ENCODE assay signal across 19 mouse cellular contexts in the genomic region with DNA sequence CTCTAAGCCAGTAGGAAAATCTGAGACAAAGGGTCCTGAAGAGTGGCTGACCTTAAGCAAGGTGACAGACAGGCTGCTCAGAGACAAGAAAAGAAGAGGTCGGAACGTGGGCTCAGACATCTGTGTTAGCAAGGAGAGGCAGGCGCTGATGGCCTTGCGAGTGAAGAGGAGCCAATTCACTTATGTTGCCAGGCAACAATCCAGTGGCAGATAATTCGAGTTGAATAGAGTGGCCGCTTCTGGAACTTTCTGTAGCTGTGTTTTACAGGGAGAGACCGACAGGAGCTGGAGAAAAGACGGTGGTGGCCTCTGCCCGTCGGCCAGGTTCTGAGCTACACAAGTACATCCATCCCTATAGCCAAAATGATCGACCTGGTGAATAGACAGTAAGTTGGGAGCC. TPM values are rescaled to one million over a fixed set of nuclear protein-coding genes. Genes with fewer than 3 reads are reported as not detected.
DNase-seq lines count a peak whose midpoint lies in the region; ATAC-seq and TF ChIP-seq lines count a peak whose summit lies in the region.
"Had no signal": no experiment of that assay in that cellular context is flagged by ENCODE, and none has a peak within 500 bp of the region (broad histone marks: within the 10 kb centered on the region; RNA-seq: fewer than 3 reads in every experiment).

No protein-coding gene starts in this region.

- H3K9me3 ChIP-seq in heart, embryonic 10.5 days: no peaks in the 10 kb centered on the region
- H3K9me3 ChIP-seq in midbrain, embryonic 16.5 days (replicated peaks; ENCODE audit: control insufficient read depth, low read length, poor library complexity, severe bottlenecking): no peaks in the 10 kb centered on the region
- H3K9me3 ChIP-seq: embryonic facial prominence, embryonic 10.5 days had no signal

- WGBS in heart, embryonic 10.5 days: 43% methylated on average over 11 of the region's 11 CpGs
- WGBS in midbrain, embryonic 16.5 days: 45% methylated on average over 11 of the region's 11 CpGs

- H3K4me1 ChIP-seq in heart, embryonic 10.5 days: peaks cover 15% of the 10 kb centered on the region
- H3K4me1 ChIP-seq in midbrain, embryonic 16.5 days (ENCODE audit: control insufficient read depth, insufficient read depth, low read length): peaks cover 19% of the 10 kb centered on the region

- H3K27me3 ChIP-seq in heart, embryonic 10.5 days (ENCODE audit: insufficient read depth, poor library complexity, severe bottlenecking): peaks cover 6% of the 10 kb centered on the region; the same call in 1 of the 2 replicates
- no peaks in the 10 kb centered on the region for H3K27me3 ChIP-seq in midbrain, embryonic 16.5 days (ENCODE audit: control insufficient read depth, insufficient read depth, low read depth, low read length)

- no peak overlapping the region for H3K9ac ChIP-seq in midbrain, embryonic 16.5 days (ENCODE audit: low read depth, low read length)

- no peak for DNase-seq in heart, embryonic 10.5 days (ENCODE audit: low spot score)
- no peak for DNase-seq in heart, adult 9 months (ENCODE audit: low spot score in 2 of 2)
- DNase-seq in layer of hippocampus, adult 2 months (ENCODE audit: low spot score in 2 of 2): no peak
- no peak for DNase-seq in layer of hippocampus, postnatal 25 days (ENCODE audit: extremely low spot score in 1 of 2, low spot score in 1 of 2)
- DNase-seq in heart, postnatal 4 days: peak; percentile 37
- DNase-seq in kidney, postnatal 4 days: no peak
- DNase-seq: cerebellum, postnatal 14 days; kidney, adult 9 months; left cerebral cortex, postnatal 4 days; lung, adult 18-20 months; thymus, postnatal 36 days had no signal

- no peak for ATAC-seq in midbrain, embryonic 16.5 days

- TF ChIP-seq CTCF in layer of hippocampus, adult 2 months (conservative IDR thresholded peaks at IDR 0.05): no peak

- no peak overlapping the region for H3K4me2 ChIP-seq in midbrain, embryonic 16.5 days (ENCODE audit: low read length)

- H3K27ac ChIP-seq in heart, embryonic 10.5 days: peak overlapping the region; percentile 53
- peak overlapping the region; percentile 69; the same call in 1 of the 2 replicates for H3K27ac ChIP-seq in layer of hippocampus, adult 2 months
- peak overlapping the region; percentile 70 for H3K27ac ChIP-seq in midbrain, embryonic 16.5 days (ENCODE audit: low read length)
- H3K27ac ChIP-seq: embryonic facial prominence, embryonic 10.5 days had no signal

- peaks cover 4% of the 10 kb centered on the region for H3K36me3 ChIP-seq in heart, embryonic 10.5 days
- H3K36me3 ChIP-seq in midbrain, embryonic 16.5 days (ENCODE audit: control insufficient read depth, insufficient read depth, low read length): peaks cover 3% of the 10 kb centered on the region

- no peak overlapping the region for H3K4me3 ChIP-seq in heart, embryonic 10.5 days
- H3K4me3 ChIP-seq in layer of hippocampus, adult 2 months: no peak overlapping the region
- H3K4me3 ChIP-seq in midbrain, embryonic 16.5 days (ENCODE audit: low read depth, low read length): no peak overlapping the region
- H3K4me3 ChIP-seq: embryonic facial prominence, embryonic 10.5 days; erythroblast, embryonic 14.5 days had no signal

RNA-seq across cellular contexts. Expression of a gene that starts 6.9 kb away (rescaled TPM):
- polyA plus RNA-seq in heart, embryonic 10.5 days (2016; fragmentation: Nextera tagmentation; extraction: Ambion mirVana): not detected in 2 replicates
- total RNA-seq in layer of hippocampus, adult 2 months (2021): not detected
- total RNA-seq in layer of hippocampus, postnatal 25 days (2021): not detected
- total RNA-seq in heart, postnatal 4 days (2021): not detected
- polyA plus RNA-seq in midbrain, embryonic 16.5 days (2015; fragmentation: Nextera tagmentation; extraction: Ambion mirVana): 0.46 and 1.6 TPM in 2 replicates
- total RNA-seq: left cerebral cortex, postnatal 4 days; liver, adult 2 months had no signal
- polyA plus RNA-seq: gonadal fat pad, adult 2 months; large intestine, adult 2 months; liver, adult 2 months; testis, adult 2 months had no signal

RNA-seq across cellular contexts. Expression of a gene that starts 7.6 kb away (rescaled TPM):
- 1,444 and 1,503 TPM in 2 replicates for polyA plus RNA-seq in heart, embryonic 10.5 days (2016; fragmentation: Nextera tagmentation; extraction: Ambion mirVana)
- total RNA-seq in layer of hippocampus, adult 2 months (2021): 100 to 1,000 TPM; 713 to 750 TPM
- 100 to 1,000 TPM; 723 to 806 TPM for total RNA-seq in layer of hippocampus, postnatal 25 days (2021)
- total RNA-seq in heart, postnatal 4 days (2021): 1,000 to 10,000 TPM; 1,236 to 1,276 TPM
- polyA plus RNA-seq in midbrain, embryonic 16.5 days (2015; fragmentation: Nextera tagmentation; extraction: Ambion mirVana): 1,185 and 1,247 TPM in 2 replicates

RNA-seq across cellular contexts. Expression of a gene that starts 28.6 kb away (rescaled TPM):
- polyA plus RNA-seq in heart, embryonic 10.5 days (2016; fragmentation: Nextera tagmentation; extraction: Ambion mirVana): 5.1 and 8.4 TPM in 2 replicates
- 100 to 1,000 TPM; 169 to 174 TPM for total RNA-seq in layer of hippocampus, adult 2 months (2021)
- 100 to 1,000 TPM; 125 to 143 TPM for total RNA-seq in layer of hippocampus, postnatal 25 days (2021)
- 1 to 10 TPM; 3.1 to 4.1 TPM for total RNA-seq in heart, postnatal 4 days (2021)
- 417 and 440 TPM in 2 replicates for polyA plus RNA-seq in midbrain, embryonic 16.5 days (2015; fragmentation: Nextera tagmentation; extraction: Ambion mirVana)

RNA-seq across cellular contexts. Expression of a gene that starts 57.6 kb away (rescaled TPM):
- polyA plus RNA-seq in heart, embryonic 10.5 days (2016; fragmentation: Nextera tagmentation; extraction: Ambion mirVana): not detected in 2 replicates
- total RNA-seq in layer of hippocampus, adult 2 months (2021): not detected
- not detected for total RNA-seq in layer of hippocampus, postnatal 25 days (2021)
- not detected for total RNA-seq in heart, postnatal 4 days (2021)
- 0.20 TPM in 1 of 2 replicates, not detected in the other for polyA plus RNA-seq in midbrain, embryonic 16.5 days (2015; fragmentation: Nextera tagmentation; extraction: Ambion mirVana)
- total RNA-seq: left cerebral cortex, postnatal 4 days; liver, adult 2 months had no signal
- polyA plus RNA-seq: embryonic facial prominence, embryonic 10.5 days; gonadal fat pad, adult 2 months; intestine, embryonic 14.5 days; large intestine, adult 2 months; liver, adult 2 months; testis, adult 2 months had no signal

Comparison
In these comparisons a context has a peak if more than half of its experiments do, and no peak if none do; other contexts are left out.
1. RNA of a gene that starts 28.6 kb away (total RNA-seq): 169 to 174 TPM in layer of hippocampus, adult 2 months and 125 to 143 TPM in layer of hippocampus, postnatal 25 days; 3.1 to 4.1 TPM in heart, postnatal 4 days; every median in the first group is over 10 times any median in the second.
2. Peak in every context shown above with its lines, with median percentiles within 50 percentile points of each other: H3K27ac ChIP-seq.